Mouse (Mus musculus) brain, adult 2 months (tissue): ENCODE results near the gene Map3k19.

Source experiments
- DNase-seq: peaks from one replicate; pipeline ENCODE4 v3.0.0; 2011; ENCODE audit warnings: low read depth, low spot score

The Map3k19 gene

DNA sequence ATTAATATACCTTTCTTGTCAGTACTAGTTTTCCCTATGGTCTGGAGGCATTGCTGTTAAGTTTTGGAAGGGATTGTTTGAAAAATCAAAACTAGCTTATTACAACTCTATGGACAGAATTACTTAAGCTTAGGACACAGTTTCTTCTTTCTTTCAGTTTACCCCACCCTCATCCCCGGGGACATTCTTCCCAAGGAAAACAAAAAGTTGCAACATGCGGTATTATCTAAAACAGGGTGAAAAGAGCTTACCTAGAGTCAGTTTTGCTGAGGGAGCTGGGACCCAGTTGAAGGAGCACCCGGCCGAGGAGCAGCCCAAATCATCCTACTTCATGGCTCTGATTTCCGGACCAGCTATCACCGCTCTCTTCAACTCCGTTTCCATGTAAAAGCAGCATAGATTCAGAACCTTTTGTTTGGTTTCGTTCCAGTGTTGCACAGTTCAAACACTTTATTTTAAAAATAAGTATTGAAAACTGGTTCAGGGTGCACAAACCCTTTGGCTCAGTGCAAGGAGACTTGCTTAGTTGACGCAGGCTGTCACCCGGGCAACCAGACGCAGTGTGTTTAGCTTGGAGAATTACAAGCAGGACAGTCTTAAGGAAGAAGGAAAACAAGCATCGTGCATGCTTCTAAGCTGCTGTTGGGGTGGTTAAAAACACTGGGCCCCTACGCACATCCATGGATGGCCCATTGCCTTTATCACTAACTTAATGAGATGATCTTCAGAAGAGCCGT, at the start of gene Map3k19:
Map3k19 (minus strand) TSS at position 546 of the 737 bp plus-strand sequence.
- peak; percentile 69 for DNase-seq

GRCm38 (mm10) chr1:127899401-127899800, 44.6 kb upstream of the Map3k19 start:
- DNase-seq = no peak

DNA sequence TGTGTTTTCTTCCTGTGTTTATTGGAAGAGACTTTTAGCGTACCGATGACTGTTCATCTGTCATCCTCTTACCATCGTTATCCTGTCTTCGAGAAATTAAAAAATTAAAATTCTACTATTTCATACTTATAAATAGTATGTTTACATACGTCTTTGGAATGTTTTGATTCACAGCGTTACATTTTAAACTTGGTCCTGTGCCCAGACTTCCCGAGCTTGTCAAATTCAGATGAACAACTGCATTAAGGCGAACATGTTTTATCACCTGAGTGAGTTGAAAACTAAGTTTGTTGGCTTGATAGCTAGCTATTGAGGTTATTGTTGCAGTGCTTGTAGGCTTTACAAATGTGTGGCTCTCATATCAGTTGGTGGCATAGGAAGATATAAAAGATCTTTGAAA, 14.4 kb upstream of the Map3k19 start:
- DNase-seq = peak; percentile 13

DNA sequence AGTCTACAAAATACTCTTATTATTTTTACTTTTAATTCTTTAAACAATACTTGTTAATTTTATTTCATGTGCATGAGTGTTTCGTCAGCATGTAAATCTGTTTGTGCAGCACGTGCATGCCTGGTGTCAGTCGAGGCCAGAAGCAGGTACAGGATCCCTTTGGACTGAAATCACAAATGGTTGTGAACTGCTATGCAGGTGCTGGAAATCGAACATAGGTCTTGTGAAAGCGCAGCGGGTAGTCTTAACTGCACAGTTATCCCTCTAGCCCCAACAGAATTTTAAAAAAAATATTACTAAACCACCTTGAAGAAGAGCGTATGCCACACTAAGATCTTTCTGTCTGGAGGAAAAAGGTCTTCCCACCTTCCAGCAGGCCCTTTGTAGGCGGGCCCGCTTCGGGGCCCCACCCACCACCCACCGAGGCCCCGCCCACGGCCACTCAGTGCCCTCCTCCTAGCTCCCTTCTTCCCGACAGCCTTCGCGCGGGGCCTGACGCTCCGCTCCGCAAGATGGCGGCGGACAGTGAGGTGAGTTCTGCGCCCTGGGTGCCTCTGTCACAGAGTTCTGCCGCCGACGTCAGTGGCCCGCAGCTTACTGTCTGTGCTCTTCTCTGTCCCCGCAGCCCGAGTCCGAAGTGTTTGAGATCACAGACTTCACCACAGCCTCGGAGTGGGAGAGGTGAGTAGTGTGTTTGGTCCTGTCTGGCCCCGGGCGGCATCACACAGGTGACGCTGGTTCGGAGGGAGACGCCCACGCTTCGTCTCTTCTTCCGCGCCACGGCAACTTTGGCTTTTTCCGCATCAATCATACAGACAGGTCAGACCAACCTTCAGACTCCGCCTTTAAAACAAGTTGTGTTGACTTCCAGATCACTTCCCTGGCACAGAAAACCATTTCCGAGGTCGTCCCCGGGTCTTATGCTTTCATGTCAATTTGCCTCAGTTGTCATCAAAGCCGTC, 13.8 kb upstream of the Map3k19 start, which contains the start of gene Rab3gap1:
Rab3gap1 (plus strand) TSS at position 474 of the 962 bp plus-strand sequence.
- DNase-seq = peak; percentile 95

GRCm38 (mm10) chr1:127863806-127864205, 9.0 kb upstream of the Map3k19 start:
- DNase-seq = peak; percentile 33

- no peak for DNase-seq
Observed at GRCm38 (mm10) chr1:127861900-127862299, 7.1 kb upstream of the Map3k19 start.

DNA sequence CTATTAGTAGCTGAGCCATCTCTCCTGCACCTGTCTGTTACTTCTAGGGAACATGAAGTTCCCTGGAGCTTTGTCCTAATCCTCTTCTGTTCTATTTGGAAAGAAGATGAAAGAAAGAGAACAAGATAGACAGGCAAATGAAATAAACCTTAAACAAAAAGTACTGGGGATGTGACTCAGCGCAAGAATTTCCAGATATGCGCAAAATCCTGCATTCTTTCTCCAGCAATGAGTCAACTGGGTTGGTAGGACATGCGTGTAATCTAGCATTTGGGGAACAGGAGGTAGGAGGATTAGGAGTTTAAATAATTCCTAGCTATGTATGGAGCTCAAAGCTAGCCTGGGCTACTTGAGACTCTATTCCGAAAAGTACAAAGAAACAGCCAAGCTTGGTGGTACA, 5.7 kb upstream of the Map3k19 start:
- peak; percentile 58 for DNase-seq

- DNase-seq = no peak
Observed at GRCm38 (mm10) chr1:127859799-127860400, 5.1 kb upstream of the Map3k19 start.

- DNase-seq = no peak
Observed at GRCm38 (mm10) chr1:127858945-127859648, 4.3 kb upstream of the Map3k19 start.

DNA sequence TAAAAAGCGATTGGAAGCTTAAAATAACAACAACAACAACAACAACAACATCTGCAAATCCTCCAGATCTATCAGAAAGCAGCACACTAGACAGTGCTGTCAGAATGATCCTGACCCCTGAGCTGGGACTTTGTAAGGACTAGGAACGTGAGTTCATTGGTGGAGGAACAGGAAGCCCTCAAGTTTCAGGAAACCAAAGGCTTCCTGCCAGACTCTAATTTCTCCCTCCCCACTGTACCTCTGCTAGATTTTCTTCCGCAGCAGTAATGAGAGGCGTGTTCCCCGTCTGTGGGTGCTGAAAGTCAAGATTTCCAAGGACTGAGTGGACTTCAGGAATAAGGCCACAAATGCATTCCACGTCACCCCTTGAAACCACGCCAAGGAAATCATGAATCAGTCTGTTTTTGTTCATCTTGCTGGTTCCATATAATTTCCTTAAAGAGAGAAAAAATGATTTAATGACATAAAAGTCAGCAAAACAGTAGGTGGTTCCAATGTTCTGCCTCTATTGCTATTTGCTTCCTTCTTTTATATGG, 4.7 kb downstream of the Map3k19 start:
- DNase-seq = peak; percentile 22

DNA sequence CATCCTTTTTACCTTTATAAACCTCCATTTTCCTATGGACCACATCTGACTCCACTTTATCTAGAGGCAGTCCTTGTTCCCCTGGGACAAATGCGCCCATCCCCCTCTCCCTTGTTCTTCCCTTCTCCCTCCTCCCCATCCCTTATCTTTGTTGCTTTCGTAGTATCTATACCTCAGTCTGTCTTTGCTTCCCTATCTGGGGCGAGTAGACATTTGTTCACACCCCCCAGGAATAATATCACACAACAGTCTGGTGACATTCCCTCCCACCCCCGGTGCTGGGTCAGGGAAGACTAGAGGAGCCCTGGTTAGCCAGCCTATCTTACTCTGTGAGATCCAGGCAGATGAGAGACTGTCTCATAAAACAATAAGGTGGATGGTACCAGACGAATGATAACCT, 9.4 kb downstream of the Map3k19 start:
- no peak for DNase-seq

- DNase-seq = peak; percentile 58
Observed at GRCm38 (mm10) chr1:127838602-127839001, 16.2 kb downstream of the Map3k19 start.

GRCm38 (mm10) chr1:127836619-127837018, 18.2 kb downstream of the Map3k19 start:
- DNase-seq = no peak

GRCm38 (mm10) chr1:127834202-127834601, 20.6 kb downstream of the Map3k19 start:
- no peak for DNase-seq

- DNase-seq = no peak
Observed at GRCm38 (mm10) chr1:127833714-127834113, 21.1 kb downstream of the Map3k19 start.

DNA sequence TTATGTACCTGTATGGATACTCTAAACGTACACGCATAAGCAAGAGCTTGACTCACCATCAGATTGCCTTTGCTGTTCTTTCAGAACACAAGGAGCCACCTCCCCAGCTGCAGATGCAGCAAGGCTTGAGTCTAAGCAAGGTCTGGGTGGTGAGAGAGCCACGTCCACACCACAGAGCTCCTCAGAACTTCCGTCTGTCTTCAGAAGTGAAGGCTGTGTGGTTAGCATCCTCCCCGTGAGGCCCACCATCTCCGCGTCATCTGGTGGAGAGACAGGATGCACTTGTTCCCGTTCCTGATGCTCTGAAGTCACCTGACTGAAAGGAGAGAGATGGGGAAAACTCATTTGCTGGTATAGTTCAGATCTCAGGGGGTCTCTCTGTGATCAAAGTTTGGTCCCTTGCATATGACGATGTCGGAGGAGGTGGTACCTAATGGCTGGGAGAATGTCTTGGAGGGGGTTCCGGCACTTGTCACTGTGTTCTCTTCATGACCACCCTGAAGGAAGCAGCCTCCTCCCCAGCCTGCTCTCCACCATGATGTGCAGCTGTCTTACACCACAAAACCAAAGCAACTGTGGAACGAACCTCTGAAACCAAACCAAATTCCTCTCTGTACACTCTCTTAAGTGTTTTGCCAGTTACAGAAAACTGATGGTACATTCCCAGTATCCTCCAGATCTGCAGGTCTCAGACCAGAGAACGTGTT, 24.5 kb downstream of the Map3k19 start:
- no peak for DNase-seq

GRCm38 (mm10) chr1:127827325-127827724, 27.5 kb downstream of the Map3k19 start:
- peak; percentile 82 for DNase-seq

DNA sequence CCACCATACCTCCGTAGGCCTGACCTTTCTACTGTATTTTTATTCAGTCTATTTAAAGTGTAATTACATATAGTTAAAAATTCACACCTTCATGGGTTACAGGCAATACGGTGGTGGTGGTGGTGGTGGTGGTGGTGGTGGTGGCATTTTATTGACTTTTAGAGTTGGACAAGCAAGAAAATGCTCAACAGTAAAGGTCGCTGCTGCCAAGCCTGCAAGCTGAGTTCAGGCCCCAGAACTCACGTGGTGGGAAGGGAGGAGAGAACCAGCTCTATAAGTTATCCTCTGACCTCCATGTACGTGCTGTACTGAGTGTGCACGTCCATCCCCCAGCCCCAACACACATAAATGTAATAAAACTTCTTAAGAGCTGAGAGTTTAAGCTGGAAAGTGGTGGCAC, 38.5 kb downstream of the Map3k19 start:
- DNase-seq = no peak

- DNase-seq = peak; percentile 70
Observed at GRCm38 (mm10) chr1:127812929-127813328, 41.9 kb downstream of the Map3k19 start.

DNA sequence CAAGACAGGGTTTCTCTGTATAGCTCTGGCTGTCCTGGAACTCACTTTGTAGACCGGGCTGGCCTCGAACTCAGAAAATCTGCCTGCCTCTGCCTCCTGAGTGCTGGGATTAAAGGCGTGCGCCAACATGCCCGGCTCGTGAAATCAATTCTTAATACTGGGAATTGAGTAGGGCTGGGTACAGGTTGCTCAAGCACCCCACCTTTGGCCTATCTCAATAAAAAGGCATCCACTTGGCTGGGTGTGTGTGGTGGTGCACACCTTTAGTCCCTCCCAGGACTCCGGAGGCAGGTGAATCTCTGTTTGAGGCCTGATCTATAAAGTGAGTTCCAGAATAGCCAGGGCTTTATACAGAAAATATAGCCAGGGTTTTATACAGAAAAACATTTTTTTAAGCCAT, 46.2 kb downstream of the Map3k19 start:
- no peak for DNase-seq
